Mouse (Mus musculus) hindbrain, embryonic 12.5 days (tissue): ENCODE data around the gene Fbxw21. TPM values are rescaled to one million over a fixed set of nuclear protein-coding genes. Genes with fewer than 3 reads are reported as not detected.
"Not testable (repeated sequence)": the region's sequence is repeated elsewhere in the genome, so short reads cannot be mapped to it uniquely, and the experiment has no call there.

Experiments used
- ATAC-seq: fragments of 200-750 bp; cut with Nextera tagmentation; 2 replicates; pipeline ENCODE4 v1.8.0; 2017; ENCODE audit warnings: moderate TSS enrichment; ENCODE audit not compliant: low FRiP score
- H3K27ac ChIP-seq: fragments of 300-500 bp; sonication (generic); 2 replicates; pipeline ENCODE4 v1.5.1; 2016; ENCODE audit warnings: mild to moderate bottlenecking
- H3K27me3 ChIP-seq: fragments of 300-500 bp; sonication (generic); 2 replicates; pipeline ENCODE4 v1.6.1; 2016; ENCODE audit warnings: mild to moderate bottlenecking
- H3K36me3 ChIP-seq: fragments of 300-500 bp; sonication (generic); 2 replicates; pipeline ENCODE4 v1.6.1; 2016; ENCODE audit warnings: mild to moderate bottlenecking
- H3K4me1 ChIP-seq: fragments of 300-500 bp; sonication (generic); 2 replicates; pipeline ENCODE4 v1.6.1; 2016
- H3K4me2 ChIP-seq: fragments of 300-500 bp; sonication (generic); replicated peaks from 2 replicates; pipeline ENCODE4 v1.6.1; 2016; ENCODE audit warnings: mild to moderate bottlenecking
- H3K4me3 ChIP-seq: fragments of 300-500 bp; sonication (generic); 2 replicates; pipeline ENCODE4 v1.5.1; 2016; ENCODE audit warnings: mild to moderate bottlenecking
- H3K9ac ChIP-seq: fragments of 300-500 bp; sonication (generic); 2 replicates; pipeline ENCODE4 v1.6.1; 2016; ENCODE audit warnings: mild to moderate bottlenecking, moderate library complexity
- H3K9me3 ChIP-seq: fragments of 300-500 bp; sonication (generic); replicated peaks from 2 replicates; pipeline ENCODE4 v1.6.1; 2016; ENCODE audit warnings: mild to moderate bottlenecking
- WGBS: fragments of 180-500 bp; shearing (Covaris S2); methylation state at CpG from one replicate; pipeline ENCODE4 v1.1.7; 2016; 5-methylcytosine and 5-hydroxymethylcytosine counted together
- polyA plus RNA-seq: library from polyadenylated mRNA; unstranded; fragments of >200 nt; fragmentation: Nextera tagmentation; extraction: Ambion mirVana; gene quantifications from 2 replicates; pipeline ENCODE4 v1.2.1, GENCODE M21; 2016

Fbxw21 gene
- not detected in 2 replicates for polyA plus RNA-seq

- no peak within 1 kb of the TSS for H3K9ac ChIP-seq
- H3K4me3 ChIP-seq = no peak within 1 kb of the TSS
- no peak for ATAC-seq
- H3K4me2 ChIP-seq = no peak within 1 kb of the TSS
- no peaks in the 10 kb centered on the region for H3K36me3 ChIP-seq
- H3K27me3 ChIP-seq = no peaks in the 10 kb centered on the region
- WGBS = 78% methylated on average over 3 of the region's 3 CpGs
- H3K9me3 ChIP-seq = no peaks in the 10 kb centered on the region
- H3K27ac ChIP-seq = no peak within 1 kb of the TSS
- no peaks in the 10 kb centered on the region for H3K4me1 ChIP-seq
Measured at GRCm38 (mm10) chr9:109161941-109162340, at the start of gene Fbxw21. TSS of gene Fbxw21 (minus strand) at chr9:109162041.

DNA sequence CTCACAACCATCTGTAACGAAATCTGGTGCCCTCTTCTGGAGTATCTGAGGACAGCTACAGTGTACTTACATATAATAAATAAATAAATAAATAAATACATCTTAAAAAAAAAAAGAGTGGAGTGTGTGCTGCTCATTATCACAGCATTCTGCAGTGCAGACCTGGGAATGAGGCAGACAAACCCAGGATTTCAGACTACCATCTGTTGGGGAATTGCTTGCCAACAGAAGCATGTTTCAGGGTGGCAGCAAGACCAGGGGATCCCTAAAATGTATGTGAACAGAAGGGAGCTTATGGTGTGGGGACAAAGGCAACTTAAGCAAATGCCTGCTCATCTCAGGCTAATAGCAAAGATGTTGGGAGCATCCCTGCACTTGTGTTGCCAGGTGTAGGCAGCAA is 39.5 kb upstream of the Fbxw21 start:
- ATAC-seq, H3K4me2 ChIP-seq, H3K4me3 ChIP-seq, H3K9ac ChIP-seq, H3K27me3 ChIP-seq, H3K9me3 ChIP-seq, H3K27ac ChIP-seq, H3K4me1 ChIP-seq, H3K36me3 ChIP-seq: not testable (repeated sequence)
- WGBS = 69% methylated on average over 1 of the region's 1 CpGs

DNA sequence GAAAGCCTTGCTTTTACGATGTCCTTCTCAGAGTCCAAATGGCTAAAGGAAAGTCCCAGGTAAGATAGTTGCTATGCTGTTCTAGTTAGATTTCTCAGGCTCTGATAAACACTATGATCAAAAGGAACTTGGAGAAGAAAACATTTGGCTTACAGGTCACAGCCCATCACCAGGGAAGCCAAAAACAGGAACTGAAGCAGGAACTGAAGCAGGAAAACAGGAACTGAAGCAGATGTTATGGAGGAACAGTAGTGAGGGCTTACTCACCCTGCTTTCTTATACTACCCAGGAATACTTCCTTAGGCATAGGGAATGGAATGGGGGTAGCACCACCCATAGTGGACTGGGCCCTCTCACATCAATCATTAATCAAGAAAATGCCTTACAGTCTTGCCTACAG is 38.5 kb upstream of the Fbxw21 start:
- H3K27me3 ChIP-seq = no peaks in the 10 kb centered on the region
- WGBS = 85% methylated on average over 1 of the region's 1 CpGs
- H3K9me3 ChIP-seq = no peaks in the 10 kb centered on the region; the same call in 1 of the 2 replicates
- H3K4me1 ChIP-seq = no peaks in the 10 kb centered on the region
- no peak overlapping the region for H3K27ac ChIP-seq
- no peak overlapping the region for H3K4me2 ChIP-seq
- H3K4me3 ChIP-seq = no peak overlapping the region
- H3K9ac ChIP-seq = no peak overlapping the region
- no peak for ATAC-seq
- H3K36me3 ChIP-seq = no peaks in the 10 kb centered on the region

GRCm38 (mm10) chr9:109199353-109199752 is 37.5 kb upstream of the Fbxw21 start:
- Histone ChIP-seq H3K4me3 (no peak overlapping the region), H3K4me2 (no peak overlapping the region), H3K27ac (no peak overlapping the region), H3K9ac (no peak overlapping the region), H3K4me1 (no peaks in the 10 kb centered on the region), H3K36me3 (no peaks in the 10 kb centered on the region), H3K27me3 (no peaks in the 10 kb centered on the region), H3K9me3 (no peaks in the 10 kb centered on the region; the same call in 1 of the 2 replicates)
- 71% methylated on average over 1 of the region's 1 CpGs for WGBS
- ATAC-seq = no peak

DNA sequence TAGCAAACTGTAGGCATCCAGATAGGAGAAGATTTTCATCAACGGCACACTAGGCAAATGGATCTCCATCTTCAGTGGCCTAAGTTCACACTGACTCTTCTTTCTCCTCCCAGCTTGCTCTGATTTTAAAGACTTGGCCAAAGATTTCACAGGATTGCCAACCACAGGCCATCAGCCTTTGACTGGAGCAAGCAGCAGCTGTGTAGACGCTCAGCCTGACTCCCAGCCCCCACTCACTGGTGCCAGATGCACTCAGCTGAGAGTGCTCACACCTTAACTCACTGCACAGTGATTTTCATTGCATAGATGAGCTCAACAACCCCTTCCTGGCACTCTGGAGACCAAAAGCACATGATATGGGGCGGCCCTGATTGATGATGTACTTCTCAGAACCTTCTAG is 34.0 kb upstream of the Fbxw21 start, which contains the start of gene Fbxw13:
Gene Fbxw13 (minus strand): TSS at position 101 of the 400 bp plus-strand sequence.
- not testable (repeated sequence) for H3K4me1 ChIP-seq, H3K36me3 ChIP-seq, H3K9ac ChIP-seq, H3K27ac ChIP-seq, ATAC-seq, H3K27me3 ChIP-seq, H3K9me3 ChIP-seq, H3K4me3 ChIP-seq, H3K4me2 ChIP-seq
- WGBS = 79% methylated on average over 3 of the region's 3 CpGs

DNA sequence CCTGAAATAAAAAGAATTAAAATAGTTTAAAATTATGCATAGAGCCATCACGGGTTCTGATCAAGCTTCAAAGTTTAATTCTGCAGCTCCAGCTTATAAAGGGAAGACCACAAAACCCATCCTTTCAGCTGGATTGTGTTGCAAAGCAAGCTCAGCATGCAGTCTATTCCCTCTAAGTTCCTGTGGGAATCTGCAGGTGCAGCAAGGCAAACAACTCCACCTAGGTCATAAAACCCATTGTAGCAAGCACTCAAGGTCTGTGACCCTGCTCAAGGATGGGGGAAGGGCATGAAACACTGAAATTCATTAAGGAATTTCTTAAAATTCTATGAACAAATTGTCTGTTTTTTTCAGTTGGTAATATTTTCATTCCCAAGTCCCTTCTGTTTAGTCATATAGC is 15.4 kb upstream of the Fbxw21 start:
- H3K27ac ChIP-seq = no peak overlapping the region
- 76% methylated on average over 1 of the region's 1 CpGs for WGBS

DNA sequence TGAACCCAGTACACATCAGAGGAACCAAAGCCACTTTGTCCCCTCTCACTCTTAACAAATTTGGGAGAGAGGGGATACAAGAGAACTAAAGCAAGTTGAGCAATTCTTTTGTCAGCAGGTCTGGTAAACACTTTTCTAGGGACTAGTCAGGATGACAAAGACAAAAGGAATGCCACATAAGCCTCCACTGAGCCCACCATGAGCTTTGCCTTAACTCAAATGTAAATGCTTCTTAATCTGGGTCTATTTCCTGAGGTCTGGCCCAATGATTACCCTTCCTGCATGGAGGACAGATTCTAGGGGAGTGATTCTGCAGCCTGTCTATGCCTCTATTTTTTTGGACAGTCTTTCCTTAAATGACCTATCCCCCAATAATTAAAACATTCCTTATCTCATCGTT is 14.5 kb upstream of the Fbxw21 start:
- 76% methylated on average over 1 of the region's 1 CpGs for WGBS
- H3K27ac ChIP-seq = no peak overlapping the region

More for the DNA sequence above, 15.4 kb upstream of the Fbxw21 start:
- ATAC-seq = no peak
- Histone ChIP-seq H3K36me3 (no peaks in the 10 kb centered on the region), H3K4me1 (no peaks in the 10 kb centered on the region), H3K9ac (no peak overlapping the region), H3K27me3 (no peaks in the 10 kb centered on the region), H3K4me2 (no peak overlapping the region), H3K4me3 (no peak overlapping the region), H3K9me3 (no peaks in the 10 kb centered on the region; the same call in 1 of the 2 replicates)

DNA sequence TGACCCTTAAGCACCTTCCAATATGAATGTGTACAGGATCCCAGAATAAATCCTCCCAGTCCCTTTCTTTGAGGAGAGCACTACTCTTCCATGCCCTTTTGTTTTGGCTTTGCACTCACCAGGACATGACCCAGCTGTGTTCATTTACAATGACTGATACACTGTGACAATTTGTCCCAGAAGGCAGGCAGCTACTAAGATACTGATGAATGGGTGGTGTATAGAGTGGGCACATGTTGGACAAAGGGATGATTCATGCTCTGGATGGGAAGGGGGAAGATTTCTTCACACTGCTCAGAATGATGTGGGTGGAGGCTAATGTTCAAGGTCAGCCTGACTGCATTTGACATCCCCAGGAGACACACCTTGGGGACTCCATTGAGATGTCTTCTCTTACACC is 5.5 kb upstream of the Fbxw21 start:
- ATAC-seq = no peak
- no peaks in the 10 kb centered on the region for H3K27me3 ChIP-seq

More for the DNA sequence above, 14.5 kb upstream of the Fbxw21 start:
- Histone ChIP-seq H3K4me3 (no peak overlapping the region), H3K9ac (no peak overlapping the region), H3K4me1 (no peaks in the 10 kb centered on the region), H3K27me3 (no peaks in the 10 kb centered on the region), H3K9me3 (no peaks in the 10 kb centered on the region; the same call in 1 of the 2 replicates), H3K36me3 (no peaks in the 10 kb centered on the region), H3K4me2 (no peak overlapping the region)
- ATAC-seq = no peak

DNA sequence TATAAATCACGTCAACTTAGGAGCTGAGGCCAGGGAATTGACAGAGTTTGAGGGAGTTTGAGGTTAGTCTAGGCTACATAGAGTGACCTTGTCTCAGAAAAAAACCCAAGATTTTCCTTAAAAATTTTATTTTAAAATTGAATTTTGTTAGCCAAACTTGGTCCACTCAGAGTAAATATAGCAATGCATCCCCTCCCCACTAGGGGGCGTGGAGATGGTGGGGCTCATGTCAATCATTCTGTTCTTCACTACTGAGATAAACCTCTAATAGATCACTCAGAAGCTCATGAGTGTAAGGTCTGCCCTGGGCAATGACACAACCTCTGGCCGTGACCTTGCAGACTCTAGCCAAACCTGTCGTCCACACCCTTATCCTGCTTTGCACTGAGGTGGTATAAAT is 21.4 kb downstream of the Fbxw21 start:
- whole genome bisulfite sequencing = 63% methylated on average over 4 of the region's 4 CpGs
- ATAC-seq, H3K9ac ChIP-seq, H3K36me3 ChIP-seq, H3K4me2 ChIP-seq, H3K4me3 ChIP-seq, H3K27ac ChIP-seq, H3K27me3 ChIP-seq, H3K9me3 ChIP-seq, H3K4me1 ChIP-seq: not testable (repeated sequence)

More for the DNA sequence above, 5.5 kb upstream of the Fbxw21 start:
- Histone ChIP-seq H3K9ac (no peak overlapping the region), H3K4me3 (no peak overlapping the region), H3K4me2 (no peak overlapping the region), H3K4me1 (no peaks in the 10 kb centered on the region), H3K27ac (no peak overlapping the region), H3K36me3 (no peaks in the 10 kb centered on the region), H3K9me3 (peaks cover 6% of the 10 kb centered on the region; the same call in 1 of the 2 replicates)

- 91% methylated on average over 5 of the region's 5 CpGs for WGBS
- ATAC-seq = no peak
- H3K27ac ChIP-seq = no peak overlapping the region
- H3K9ac ChIP-seq = no peak overlapping the region
- no peaks in the 10 kb centered on the region for H3K36me3 ChIP-seq
- H3K4me1 ChIP-seq = no peaks in the 10 kb centered on the region
- H3K4me3 ChIP-seq = no peak overlapping the region
- no peaks in the 10 kb centered on the region for H3K27me3 ChIP-seq
- no peaks in the 10 kb centered on the region for H3K9me3 ChIP-seq
- no peak overlapping the region for H3K4me2 ChIP-seq
Measured at GRCm38 (mm10) chr9:109130076-109130475, 31.8 kb downstream of the Fbxw21 start.

GRCm38 (mm10) chr9:109128211-109128610 is 33.6 kb downstream of the Fbxw21 start:
- H3K4me2 ChIP-seq = no peak overlapping the region
- no peak overlapping the region for H3K4me3 ChIP-seq
- H3K9ac ChIP-seq = no peak overlapping the region
- 0 out of 2 replicates have a peak, but pooled peaks cover 1% of the 10 kb centered on the region for H3K4me1 ChIP-seq
- ATAC-seq = no peak
- 56% methylated on average over 3 of the region's 3 CpGs for WGBS
- no peak overlapping the region for H3K27ac ChIP-seq
- H3K27me3 ChIP-seq = no peaks in the 10 kb centered on the region
- no peaks in the 10 kb centered on the region for H3K36me3 ChIP-seq
- H3K9me3 ChIP-seq = no peaks in the 10 kb centered on the region

- Histone ChIP-seq H3K27me3 (no peaks in the 10 kb centered on the region), H3K4me2 (no peak overlapping the region), H3K9ac (no peak overlapping the region), H3K9me3 (no peaks in the 10 kb centered on the region), H3K36me3 (no peaks in the 10 kb centered on the region), H3K4me3 (no peak overlapping the region), H3K4me1 (0 out of 2 replicates have a peak, but pooled peaks cover 2% of the 10 kb centered on the region), H3K27ac (no peak overlapping the region)
- ATAC-seq = no peak
- 94% methylated on average over 4 of the region's 4 CpGs for WGBS
Measured at GRCm38 (mm10) chr9:109127076-109127475, 34.8 kb downstream of the Fbxw21 start.

GRCm38 (mm10) chr9:109125481-109125880 is 36.4 kb downstream of the Fbxw21 start:
- H3K4me2 ChIP-seq = no peak overlapping the region
- 67% methylated on average over 3 of the region's 3 CpGs for WGBS
- H3K27ac ChIP-seq = no peak overlapping the region
- H3K9me3 ChIP-seq = no peaks in the 10 kb centered on the region
- no peak overlapping the region for H3K9ac ChIP-seq
- H3K27me3 ChIP-seq = no peaks in the 10 kb centered on the region
- H3K36me3 ChIP-seq = 0 out of 2 replicates have a peak, but pooled peaks cover 4% of the 10 kb centered on the region
- no peak overlapping the region for H3K4me3 ChIP-seq
- ATAC-seq = no peak
- 0 out of 2 replicates have a peak, but pooled peaks cover 2% of the 10 kb centered on the region for H3K4me1 ChIP-seq
